Mouse (Mus musculus): ENCODE measurements around the gene Tex46. TPM values are rescaled to one million over a fixed set of nuclear protein-coding genes. Genes with fewer than 3 reads are reported as not detected.
A peak's percentile ranks its signal among the peaks of the same experiment; 100 is the strongest.

Tex46 gene
- polyA plus RNA-seq, 1 experiment from 2014 or later = not detected

- Histone ChIP-seq H3K9ac (peak overlapping the region; percentile 61), H3K9me3 (replicated peaks) (no peaks in the 10 kb centered on the region), H3K4me3 (peak overlapping the region; percentile 52), H3K4me2 (replicated peaks) (peak overlapping the region; percentile 89), H3K27ac (no peak overlapping the region), H3K27me3 (peaks cover 36% of the 10 kb centered on the region), H3K36me3 (no peaks in the 10 kb centered on the region), H3K4me1 (peaks cover 22% of the 10 kb centered on the region)
- peak; percentile 52 for ATAC-seq (ENCODE audit: low FRiP score)
- 17% methylated on average over 37 of the region's 37 CpGs for WGBS
Observed at GRCm38 (mm10) chr4:136636983-136637562, 26.8 kb downstream of the Tex46 start.

- peak overlapping the region; percentile 52 for H3K4me3 ChIP-seq
- no peaks in the 10 kb centered on the region for H3K36me3 ChIP-seq
- H3K27me3 ChIP-seq = peaks cover 36% of the 10 kb centered on the region
- peaks cover 22% of the 10 kb centered on the region for H3K4me1 ChIP-seq
- WGBS = 2% methylated on average over 76 of the region's 76 CpGs
- H3K9me3 ChIP-seq (replicated peaks) = no peaks in the 10 kb centered on the region
- peak; percentile 57 for ATAC-seq (ENCODE audit: low FRiP score)
- peak overlapping the region; percentile 89 for H3K4me2 ChIP-seq (replicated peaks)
- H3K9ac ChIP-seq = peak overlapping the region; percentile 61
- H3K27ac ChIP-seq = no peak overlapping the region
Observed at GRCm38 (mm10) chr4:136637563-136638229, 27.5 kb downstream of the Tex46 start.

GRCm38 (mm10) chr4:136638230-136638750 is 28.1 kb downstream of the Tex46 start:
- H3K4me2 ChIP-seq (replicated peaks) = peak overlapping the region; percentile 89
- no peak overlapping the region for H3K9ac ChIP-seq
- H3K27ac ChIP-seq = no peak overlapping the region
- 34% methylated on average over 7 of the region's 7 CpGs for WGBS
- peak overlapping the region; percentile 52; the same call in 1 of the 2 replicates for H3K4me3 ChIP-seq
- H3K27me3 ChIP-seq = peaks cover 36% of the 10 kb centered on the region
- no peaks in the 10 kb centered on the region for H3K36me3 ChIP-seq
- no peaks in the 10 kb centered on the region for H3K9me3 ChIP-seq (replicated peaks)
- H3K4me1 ChIP-seq = peaks cover 22% of the 10 kb centered on the region
- peak; percentile 17; the same call in 1 of the 2 replicates for ATAC-seq (ENCODE audit: low FRiP score)

- WGBS = 8% methylated on average over 10 of the region's 10 CpGs
- H3K27ac ChIP-seq = no peak overlapping the region
- H3K9me3 ChIP-seq (replicated peaks) = no peaks in the 10 kb centered on the region
- H3K36me3 ChIP-seq = no peaks in the 10 kb centered on the region
- peaks cover 22% of the 10 kb centered on the region for H3K4me1 ChIP-seq
- H3K4me3 ChIP-seq = no peak overlapping the region
- peak overlapping the region; percentile 89 for H3K4me2 ChIP-seq (replicated peaks)
- peaks cover 36% of the 10 kb centered on the region for H3K27me3 ChIP-seq
- peak overlapping the region; percentile 33; the same call in 1 of the 2 replicates for H3K9ac ChIP-seq
- no peak for ATAC-seq (ENCODE audit: low FRiP score)
Observed at GRCm38 (mm10) chr4:136638890-136639289, 28.7 kb downstream of the Tex46 start.

- Histone ChIP-seq H3K27ac (no peak overlapping the region), H3K27me3 (no peaks in the 10 kb centered on the region), H3K9me3 (replicated peaks) (peaks cover 5% of the 10 kb centered on the region; the same call in 1 of the 2 replicates), H3K4me3 (no peak overlapping the region), H3K4me2 (replicated peaks) (peak overlapping the region; percentile 9; the same call in 1 of the 2 replicates), H3K4me1 (peaks cover 28% of the 10 kb centered on the region), H3K9ac (no peak overlapping the region), H3K36me3 (peaks cover 10% of the 10 kb centered on the region)
- WGBS = 25% methylated on average over 11 of the region's 11 CpGs
- ATAC-seq (ENCODE audit: low FRiP score) = no peak
Observed at GRCm38 (mm10) chr4:136648922-136649479, 38.8 kb downstream of the Tex46 start.

GRCm38 (mm10) chr4:136649480-136650196 is 39.4 kb downstream of the Tex46 start:
- peaks cover 5% of the 10 kb centered on the region; the same call in 1 of the 2 replicates for H3K9me3 ChIP-seq (replicated peaks)
- no peaks in the 10 kb centered on the region for H3K27me3 ChIP-seq
- H3K27ac ChIP-seq = no peak overlapping the region
- H3K9ac ChIP-seq = no peak overlapping the region
- peaks cover 16% of the 10 kb centered on the region for H3K36me3 ChIP-seq
- no peak for ATAC-seq (ENCODE audit: low FRiP score)
- H3K4me3 ChIP-seq = no peak overlapping the region
- H3K4me1 ChIP-seq = peaks cover 28% of the 10 kb centered on the region
- WGBS = 41% methylated on average over 13 of the region's 13 CpGs
- 0 out of 2 replicates have a peak overlapping the region, but pooled peaks have one; percentile 9 for H3K4me2 ChIP-seq (replicated peaks)

- Histone ChIP-seq H3K27ac (no peak overlapping the region), H3K4me3 (no peak overlapping the region), H3K27me3 (no peaks in the 10 kb centered on the region), H3K4me2 (replicated peaks) (no peak overlapping the region), H3K36me3 (peaks cover 22% of the 10 kb centered on the region), H3K4me1 (peaks cover 28% of the 10 kb centered on the region), H3K9me3 (replicated peaks) (peaks cover 5% of the 10 kb centered on the region; the same call in 1 of the 2 replicates), H3K9ac (no peak overlapping the region)
- ATAC-seq (ENCODE audit: low FRiP score) = no peak
- 69% methylated on average over 8 of the region's 8 CpGs for WGBS
Observed at GRCm38 (mm10) chr4:136650261-136650660, 40.0 kb downstream of the Tex46 start.

- Histone ChIP-seq H3K4me3 (no peak overlapping the region), H3K4me2 (replicated peaks) (no peak overlapping the region), H3K27me3 (no peaks in the 10 kb centered on the region), H3K9me3 (replicated peaks) (peaks cover 5% of the 10 kb centered on the region; the same call in 1 of the 2 replicates), H3K4me1 (peaks cover 28% of the 10 kb centered on the region), H3K9ac (no peak overlapping the region), H3K27ac (no peak overlapping the region), H3K36me3 (peaks cover 34% of the 10 kb centered on the region)
- peak; percentile 31; the same call in 1 of the 2 replicates for ATAC-seq (ENCODE audit: low FRiP score)
- 66% methylated on average over 3 of the region's 3 CpGs for WGBS
Observed at GRCm38 (mm10) chr4:136651357-136651811, 41.1 kb downstream of the Tex46 start.

GRCm38 (mm10) chr4:136651882-136652527 is 41.8 kb downstream of the Tex46 start:
- WGBS = 74% methylated on average over 13 of the region's 13 CpGs
- H3K36me3 ChIP-seq = peaks cover 40% of the 10 kb centered on the region

GRCm38 (mm10) chr4:136652528-136652910 is 42.3 kb downstream of the Tex46 start:
- H3K9me3 ChIP-seq (replicated peaks) = no peaks in the 10 kb centered on the region
- WGBS = 85% methylated on average over 11 of the region's 11 CpGs
- H3K9ac ChIP-seq = no peak overlapping the region
- peaks cover 28% of the 10 kb centered on the region for H3K4me1 ChIP-seq
- H3K4me3 ChIP-seq = no peak overlapping the region
- H3K36me3 ChIP-seq = peaks cover 45% of the 10 kb centered on the region
- no peak overlapping the region for H3K4me2 ChIP-seq (replicated peaks)
- ATAC-seq (ENCODE audit: low FRiP score) = no peak
- H3K27me3 ChIP-seq = no peaks in the 10 kb centered on the region
- H3K27ac ChIP-seq = peak overlapping the region; percentile 57

More at GRCm38 (mm10) chr4:136651882-136652527, 41.8 kb downstream of the Tex46 start:
- H3K4me3 ChIP-seq = no peak overlapping the region
- H3K9me3 ChIP-seq (replicated peaks) = peaks cover under 1% of the 10 kb centered on the region; the same call in 1 of the 2 replicates
- peaks cover 28% of the 10 kb centered on the region for H3K4me1 ChIP-seq
- peak; percentile 29; the same call in 1 of the 2 replicates for ATAC-seq (ENCODE audit: low FRiP score)
- no peaks in the 10 kb centered on the region for H3K27me3 ChIP-seq
- H3K9ac ChIP-seq = no peak overlapping the region
- H3K27ac ChIP-seq = peak overlapping the region; percentile 57
- no peak overlapping the region for H3K4me2 ChIP-seq (replicated peaks)

- Histone ChIP-seq H3K9me3 (replicated peaks) (no peaks in the 10 kb centered on the region), H3K36me3 (peaks cover 46% of the 10 kb centered on the region), H3K9ac (0 out of 2 replicates have a peak overlapping the region, but pooled peaks have one; percentile 11), H3K27me3 (no peaks in the 10 kb centered on the region), H3K4me2 (replicated peaks) (no peak overlapping the region), H3K27ac (peak overlapping the region; percentile 57; the same call in 1 of the 2 replicates), H3K4me3 (no peak overlapping the region), H3K4me1 (peaks cover 28% of the 10 kb centered on the region)
- WGBS = 81% methylated on average over 6 of the region's 6 CpGs
- ATAC-seq (ENCODE audit: low FRiP score) = no peak
Observed at GRCm38 (mm10) chr4:136653019-136653418, 42.8 kb downstream of the Tex46 start.
